Mouse (Mus musculus) mature B cell (primary cell): ENCODE measurements at regions not wholly inside any gene's neighbourhood (a gene's known extent, or its start where the extent isn't known, plus 50 kb on each side); places are given as distances from the start of the nearest gene placed in this dataset.
"Not testable (repeated sequence)": the region's sequence is repeated elsewhere in the genome, so short reads cannot be mapped to it uniquely, and the experiment has no call there.

Source experiments
- in situ Hi-C: fragments of 300-500 bp; cut with MboI; formaldehyde crosslinking; loops from 2 replicates; pipeline ENCODE4 v1.14.3; 2019

DNA sequence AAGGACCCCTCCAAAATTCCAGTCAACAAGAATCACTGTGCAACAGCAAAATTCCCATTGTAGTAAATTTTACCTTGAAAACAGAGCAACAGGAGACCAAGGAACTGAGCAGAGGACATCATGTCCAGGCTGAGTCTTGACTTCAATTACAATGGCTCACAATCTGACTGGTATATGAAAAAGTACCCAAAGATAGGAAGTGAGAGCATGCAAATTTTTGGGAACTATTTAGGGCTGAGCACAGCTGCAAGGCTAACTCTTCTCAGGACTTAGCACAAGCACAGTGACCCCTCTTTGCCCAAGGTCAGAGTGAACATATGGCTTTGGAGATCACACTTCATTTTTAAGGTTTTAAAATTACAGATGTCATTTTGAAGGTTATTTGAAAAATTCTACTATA is 1096.7 kb upstream of the Tacstd2 start:
- in situ Hi-C loops = not testable (repeated sequence)

DNA sequence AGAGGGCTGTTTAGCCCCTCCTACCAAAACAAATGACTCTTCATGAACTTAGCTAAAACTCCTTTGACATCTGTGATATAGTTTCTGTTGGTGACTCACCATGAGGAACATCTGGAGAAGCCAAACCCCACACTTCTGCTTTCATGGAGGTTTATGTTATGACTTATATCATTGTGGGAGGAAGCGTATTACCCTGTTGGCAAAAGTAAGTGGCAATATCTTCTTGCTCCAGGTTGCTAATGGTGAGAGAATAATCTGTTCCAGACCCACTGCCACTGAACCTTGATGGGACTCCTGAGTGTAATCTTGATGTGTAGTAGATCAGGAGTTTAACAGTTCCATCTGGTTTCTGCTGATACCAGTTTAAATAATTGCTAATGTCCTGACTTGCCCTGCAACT is 1096.2 kb upstream of the Tacstd2 start:
- in situ Hi-C loops = no loop called here

DNA sequence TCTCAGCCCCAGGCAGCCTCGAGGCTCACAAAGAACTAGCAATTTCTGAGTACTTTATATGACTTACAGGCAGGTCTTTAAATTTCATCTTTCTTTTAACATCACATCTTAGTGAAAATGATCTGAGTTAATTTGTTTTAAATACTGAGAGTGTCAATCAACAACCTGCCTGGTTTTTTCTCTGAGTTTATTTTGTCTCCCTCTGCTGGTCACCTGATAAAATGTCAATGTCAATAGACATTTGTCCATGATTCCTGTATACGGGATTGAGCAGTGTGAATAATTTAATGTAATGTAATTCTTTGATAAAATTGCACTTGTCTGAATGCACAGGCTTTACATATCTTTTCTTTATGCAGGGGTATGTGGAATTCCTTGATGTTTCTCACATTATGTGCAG is 1070.4 kb upstream of the Tacstd2 start:
- in situ Hi-C loops = loop anchor here (10.0 kb wide), 1 partner anchor 401 kb away; no protein-coding TSS in a partner anchor
